Mouse (Mus musculus): ENCODE measurements at regions not wholly inside any gene's neighbourhood (a gene's known extent, or its start where the extent isn't known, plus 50 kb on each side); places are given as distances from the start of the nearest gene placed in this dataset.

GRCm38 (mm10) chr4:70032497-70032896 lies 377.7 kb downstream of the Cdk5rap2 start:
- DNase-seq, result no peak
- intact Hi-C loops (cut with DNase I), result no loop called here
- Histone ChIP-seq H3K9ac (ENCODE audit: low read depth, low read length) (no peak overlapping the region), H3K4me3 (no peak overlapping the region), H3K27ac (no peak overlapping the region), H3K4me1 (ENCODE audit: control insufficient read depth, insufficient read depth, low read length) (no peaks in the 10 kb centered on the region), H3K79me2 (replicated peaks; ENCODE audit: control insufficient read depth, insufficient read depth, low read length) (no peaks in the 10 kb centered on the region), H3K27me3 (ENCODE audit: control insufficient read depth, insufficient read depth, low read length) (no peaks in the 10 kb centered on the region), H3K36me3 (ENCODE audit: control insufficient read depth, insufficient read depth, low read length) (no peaks in the 10 kb centered on the region)
- TF ChIP-seq CTCF (IDR thresholded peaks at IDR 0.05) (no peak), EP300 (IDR thresholded peaks at IDR 0.05; ENCODE audit: insufficient read depth, low read depth, low read length) (no peak), POLR2A (IDR thresholded peaks at IDR 0.05; ENCODE audit: insufficient read depth, low read depth, low read length) (no peak)
- 62% methylated on average over 3 of the region's 3 CpGs for WGBS

GRCm38 (mm10) chr4:70026848-70027247 lies 383.4 kb downstream of the Cdk5rap2 start:
- no peak overlapping the region for H3K27ac ChIP-seq
- no peaks in the 10 kb centered on the region for H3K4me1 ChIP-seq (ENCODE audit: control insufficient read depth, insufficient read depth, low read length)
- no peaks in the 10 kb centered on the region for H3K36me3 ChIP-seq (ENCODE audit: control insufficient read depth, insufficient read depth, low read length)
- H3K9ac ChIP-seq (ENCODE audit: low read depth, low read length), result no peak overlapping the region
- H3K79me2 ChIP-seq (replicated peaks; ENCODE audit: control insufficient read depth, insufficient read depth, low read length), result no peaks in the 10 kb centered on the region
- H3K4me3 ChIP-seq, result no peak overlapping the region
- H3K27me3 ChIP-seq (ENCODE audit: control insufficient read depth, insufficient read depth, low read length), result no peaks in the 10 kb centered on the region
- DNase-seq, result no peak
- intact Hi-C loops (cut with DNase I), result no loop called here
- 84% methylated on average over 8 of the region's 8 CpGs for WGBS
- TF ChIP-seq EP300 (IDR thresholded peaks at IDR 0.05; ENCODE audit: insufficient read depth, low read depth, low read length), result no peak
- TF ChIP-seq CTCF (IDR thresholded peaks at IDR 0.05), result no peak
- no peak for TF ChIP-seq POLR2A (IDR thresholded peaks at IDR 0.05; ENCODE audit: insufficient read depth, low read depth, low read length)

DNA sequence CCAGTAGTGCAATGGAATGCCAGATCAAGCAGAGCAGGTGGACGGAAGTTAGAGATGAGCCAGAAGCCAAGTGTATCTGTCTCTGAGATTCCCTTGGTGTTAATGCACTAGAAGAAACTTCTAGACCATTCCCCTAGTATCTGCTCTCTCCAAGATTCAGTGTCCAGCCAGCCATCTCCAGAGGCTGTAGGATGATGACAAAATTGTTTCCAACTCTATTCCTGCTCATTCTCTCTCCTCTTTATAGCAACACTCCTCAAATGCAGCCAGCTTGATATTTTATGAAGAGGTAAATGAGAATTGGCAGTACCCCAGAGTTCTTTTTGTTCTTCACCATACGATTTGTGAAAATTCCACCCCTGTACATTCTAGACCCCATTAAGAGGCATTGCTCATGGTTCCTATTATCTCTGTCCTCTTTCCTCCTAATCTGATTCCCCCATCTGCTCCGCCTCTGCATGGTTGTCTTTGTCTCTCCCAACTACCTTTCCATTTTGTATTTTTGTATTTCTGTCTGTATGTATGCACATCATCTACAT lies 385.3 kb downstream of the Cdk5rap2 start:
- no peak for DNase-seq
- no peak for TF ChIP-seq EP300 (IDR thresholded peaks at IDR 0.05; ENCODE audit: insufficient read depth, low read depth, low read length)
- TF ChIP-seq POLR2A (IDR thresholded peaks at IDR 0.05; ENCODE audit: insufficient read depth, low read depth, low read length), result no peak
- no peak for TF ChIP-seq CTCF (IDR thresholded peaks at IDR 0.05)
- H3K4me3 ChIP-seq, result no peak overlapping the region
- H3K9ac ChIP-seq (ENCODE audit: low read depth, low read length), result no peak overlapping the region
- intact Hi-C loops (cut with DNase I), result no loop called here
- 66% methylated on average over 3 of the region's 3 CpGs for WGBS
- no peaks in the 10 kb centered on the region for H3K4me1 ChIP-seq (ENCODE audit: control insufficient read depth, insufficient read depth, low read length)
- H3K79me2 ChIP-seq (replicated peaks; ENCODE audit: control insufficient read depth, insufficient read depth, low read length), result no peaks in the 10 kb centered on the region
- H3K27ac ChIP-seq, result no peak overlapping the region
- no peaks in the 10 kb centered on the region for H3K36me3 ChIP-seq (ENCODE audit: control insufficient read depth, insufficient read depth, low read length)
- no peaks in the 10 kb centered on the region for H3K27me3 ChIP-seq (ENCODE audit: control insufficient read depth, insufficient read depth, low read length)

DNA sequence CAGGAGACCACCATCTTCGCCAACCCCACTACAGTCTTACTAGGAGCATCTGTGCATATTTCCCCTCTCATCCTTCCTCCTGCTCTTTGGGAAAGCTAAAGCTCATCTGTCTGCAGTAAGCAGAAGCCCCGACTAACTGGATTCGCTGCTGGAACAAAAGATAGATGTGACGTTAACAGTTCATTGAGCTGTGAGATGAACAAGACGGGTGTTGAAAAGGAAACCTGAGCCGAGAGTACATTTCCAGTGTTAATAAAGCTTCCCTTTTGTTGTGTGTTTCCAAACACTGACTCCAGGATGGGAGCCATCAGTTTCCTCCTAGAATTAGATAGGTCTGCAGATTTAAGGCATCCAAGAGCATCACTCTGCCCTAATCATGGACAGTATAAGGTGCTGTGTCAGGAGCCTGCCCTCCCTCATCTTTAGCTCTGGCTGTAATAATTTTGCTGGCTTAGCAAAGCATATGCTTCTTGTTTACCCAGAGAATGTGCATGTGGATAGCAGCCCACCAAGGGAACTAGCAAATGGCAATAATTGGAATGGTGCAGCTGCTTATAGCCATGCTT lies 389.3 kb downstream of the Cdk5rap2 start:
- Histone ChIP-seq H3K79me2 (replicated peaks; ENCODE audit: control insufficient read depth, insufficient read depth, low read length) (no peaks in the 10 kb centered on the region), H3K9ac (ENCODE audit: low read depth, low read length) (no peak overlapping the region), H3K4me3 (no peak overlapping the region), H3K27ac (no peak overlapping the region), H3K27me3 (ENCODE audit: control insufficient read depth, insufficient read depth, low read length) (no peaks in the 10 kb centered on the region), H3K36me3 (ENCODE audit: control insufficient read depth, insufficient read depth, low read length) (no peaks in the 10 kb centered on the region), H3K4me1 (ENCODE audit: control insufficient read depth, insufficient read depth, low read length) (no peaks in the 10 kb centered on the region)
- WGBS, result 77% methylated on average over 6 of the region's 6 CpGs
- TF ChIP-seq EP300 (IDR thresholded peaks at IDR 0.05; ENCODE audit: insufficient read depth, low read depth, low read length), result no peak
- no peak for TF ChIP-seq POLR2A (IDR thresholded peaks at IDR 0.05; ENCODE audit: insufficient read depth, low read depth, low read length)
- no peak for TF ChIP-seq CTCF (IDR thresholded peaks at IDR 0.05)
- intact Hi-C loops (cut with DNase I), result no loop called here
- DNase-seq, result no peak

- DNase-seq, result no peak
- Histone ChIP-seq H3K79me2 (replicated peaks; ENCODE audit: control insufficient read depth, insufficient read depth, low read length) (no peaks in the 10 kb centered on the region), H3K27ac (no peak overlapping the region), H3K4me3 (no peak overlapping the region), H3K27me3 (ENCODE audit: control insufficient read depth, insufficient read depth, low read length) (no peaks in the 10 kb centered on the region), H3K9ac (ENCODE audit: low read depth, low read length) (no peak overlapping the region), H3K4me1 (ENCODE audit: control insufficient read depth, insufficient read depth, low read length) (no peaks in the 10 kb centered on the region), H3K36me3 (ENCODE audit: control insufficient read depth, insufficient read depth, low read length) (no peaks in the 10 kb centered on the region)
- 58% methylated on average over 6 of the region's 6 CpGs for WGBS
- TF ChIP-seq EP300 (IDR thresholded peaks at IDR 0.05; ENCODE audit: insufficient read depth, low read depth, low read length), result no peak
- no peak for TF ChIP-seq CTCF (IDR thresholded peaks at IDR 0.05)
- no peak for TF ChIP-seq POLR2A (IDR thresholded peaks at IDR 0.05; ENCODE audit: insufficient read depth, low read depth, low read length)
- intact Hi-C loops (cut with DNase I), result no loop called here
Measured at GRCm38 (mm10) chr4:70012220-70012580, 398.0 kb downstream of the Cdk5rap2 start.

DNA sequence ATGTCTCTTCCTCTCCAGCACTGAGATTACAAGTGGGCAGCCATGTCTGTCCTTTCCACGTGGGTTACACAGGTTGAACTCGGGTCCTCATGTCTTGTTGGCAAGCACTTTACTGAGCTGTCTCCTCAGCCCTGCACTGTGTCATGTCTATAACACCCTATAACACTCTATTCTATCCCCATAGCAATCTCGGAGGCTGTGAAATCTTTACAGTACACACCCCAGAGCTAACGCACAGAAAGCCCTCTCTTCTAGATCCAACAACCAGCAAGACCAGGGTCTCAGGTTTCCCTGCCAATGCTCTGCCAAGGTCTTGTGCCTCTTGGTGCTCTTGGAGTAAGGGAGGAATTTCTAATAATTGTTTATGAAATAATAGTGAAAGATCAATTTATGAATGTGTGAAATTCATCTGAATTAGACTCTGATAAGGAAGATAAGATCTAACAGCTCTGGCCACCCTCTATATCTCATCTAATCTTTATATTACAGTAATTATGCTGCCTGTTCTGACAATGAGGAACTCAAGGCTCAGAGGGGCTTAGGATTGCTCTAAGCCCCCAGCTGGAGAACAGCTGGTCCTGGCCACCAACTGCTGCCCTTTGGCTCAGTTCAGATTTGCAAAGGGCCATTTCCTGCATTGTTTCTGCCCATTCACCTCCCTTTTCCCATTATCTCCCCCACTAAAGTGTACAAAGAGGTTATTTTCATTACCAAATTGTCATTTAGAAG lies 398.6 kb downstream of the Cdk5rap2 start:
- WGBS, result 55% methylated on average over 4 of the region's 4 CpGs
- no peak for TF ChIP-seq POLR2A (IDR thresholded peaks at IDR 0.05; ENCODE audit: insufficient read depth, low read depth, low read length)
- no peak for TF ChIP-seq EP300 (IDR thresholded peaks at IDR 0.05; ENCODE audit: insufficient read depth, low read depth, low read length)
- no peak for TF ChIP-seq CTCF (IDR thresholded peaks at IDR 0.05)
- DNase-seq, result no peak
- Histone ChIP-seq H3K27ac (no peak overlapping the region), H3K79me2 (replicated peaks; ENCODE audit: control insufficient read depth, insufficient read depth, low read length) (no peaks in the 10 kb centered on the region), H3K4me3 (no peak overlapping the region), H3K4me1 (ENCODE audit: control insufficient read depth, insufficient read depth, low read length) (no peaks in the 10 kb centered on the region), H3K9ac (ENCODE audit: low read depth, low read length) (no peak overlapping the region), H3K36me3 (ENCODE audit: control insufficient read depth, insufficient read depth, low read length) (no peaks in the 10 kb centered on the region), H3K27me3 (ENCODE audit: control insufficient read depth, insufficient read depth, low read length) (no peaks in the 10 kb centered on the region)
- intact Hi-C loops (cut with DNase I), result no loop called here
